Mouse (Mus musculus) megakaryocyte, embryonic 14.5 days (primary cell): ENCODE measurements around the gene Cgnl1.

Source experiments
- FLI1 ChIP-seq: IDR thresholded peaks from 2 replicates; pipeline ENCODE4 v1.6.1; 2012; ENCODE audit warnings: low read length, inconsistent platforms, mixed read lengths
- GATA1 ChIP-seq: IDR thresholded peaks from 3 replicates; pipeline ENCODE4 v1.6.1; 2012; ENCODE audit warnings: mixed read lengths, low read length, inconsistent platforms, borderline replicate concordance

DNA sequence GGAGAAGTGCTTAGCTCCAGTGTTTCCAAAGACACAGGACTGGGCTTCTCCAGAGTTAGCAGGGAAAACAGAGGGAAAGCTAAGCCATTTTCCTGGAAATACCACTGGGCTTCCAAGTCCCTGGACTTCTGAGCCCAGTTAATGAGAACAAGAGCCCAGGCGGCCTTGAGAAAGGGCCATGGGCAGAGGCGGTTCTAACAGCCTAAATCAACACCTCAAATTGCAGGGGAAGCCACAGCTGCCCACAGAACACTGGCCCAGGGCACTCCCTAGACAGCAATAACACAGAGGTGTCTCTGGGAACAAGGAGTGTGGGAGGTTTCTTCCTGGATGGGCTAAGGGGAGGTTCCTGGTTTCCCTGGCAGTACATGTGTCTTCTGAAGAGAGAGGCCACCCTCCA is 18.3 kb downstream of the Cgnl1 start:
- TF ChIP-seq FLI1 = no peak
- TF ChIP-seq GATA1 = no peak
